Mouse (Mus musculus): ENCODE data around the gene Vmn1r167. TPM values are rescaled to one million over a fixed set of nuclear protein-coding genes. Genes with fewer than 3 reads are reported as not detected.

The Vmn1r167 gene
- not detected in 2 replicates for polyA plus RNA-seq (2015; fragmentation: Nextera tagmentation; extraction: Ambion mirVana)

DNA sequence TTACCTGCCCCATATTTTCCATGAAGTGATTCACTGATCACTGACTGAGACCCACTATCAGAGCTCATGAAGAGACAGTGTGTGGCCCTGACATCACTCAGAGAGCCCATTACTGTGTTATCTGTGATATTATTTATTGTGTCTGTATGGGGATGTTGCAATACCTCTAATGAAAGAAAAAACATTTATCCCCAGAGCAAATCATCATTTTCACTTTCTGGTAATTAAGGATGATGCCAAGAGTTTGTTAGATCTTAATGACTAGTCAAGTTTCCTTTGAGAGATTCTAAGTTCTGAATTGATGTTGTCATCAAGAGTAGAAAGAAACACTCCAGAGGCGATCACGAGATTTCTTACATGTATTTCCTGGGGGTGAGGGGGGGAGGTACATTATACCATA lies at the start of gene Vmn1r167:
Vmn1r167 (minus strand) TSS at position 101 of the 400 bp plus-strand sequence.

DNA sequence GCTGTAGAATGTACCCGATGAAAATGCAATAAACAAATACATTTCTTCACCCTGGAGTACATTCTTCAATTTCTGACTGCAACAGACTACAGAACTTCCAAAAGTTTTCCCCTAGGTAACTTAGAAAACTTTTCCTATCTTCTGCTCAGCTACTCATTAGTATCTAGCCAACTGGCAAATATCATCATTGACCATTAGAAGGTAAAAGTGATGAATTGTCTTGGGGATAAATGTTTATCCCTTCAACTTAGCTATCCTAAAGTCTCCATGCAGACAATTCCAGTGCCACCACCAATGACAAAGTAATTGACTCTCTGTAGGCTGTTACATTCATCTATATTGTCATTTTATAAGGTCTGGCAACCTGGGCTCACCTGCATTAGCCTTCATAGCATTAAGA lies 32.4 kb upstream of the Vmn1r167 start, which contains the start of gene Vmn1r168:
Vmn1r168 (plus strand) TSS at position 301 of the 400 bp plus-strand sequence.

Other genes with a start within 250 kb of the Vmn1r167 start
- not detected in 2 replicates for gene Gm6902, start 228.3 kb downstream of the Vmn1r167 start, polyA plus RNA-seq (2015; fragmentation: Nextera tagmentation; extraction: Ambion mirVana)
- gene Nlrp4e, start 206.0 kb downstream of the Vmn1r167 start, polyA plus RNA-seq (2015; fragmentation: Nextera tagmentation; extraction: Ambion mirVana), result not detected in 2 replicates
- not detected in 2 replicates for gene Nlrp5, start 121.3 kb downstream of the Vmn1r167 start, polyA plus RNA-seq (2015; fragmentation: Nextera tagmentation; extraction: Ambion mirVana)
- gene Vmn1r168, start 32.5 kb upstream of the Vmn1r167 start, polyA plus RNA-seq (2015; fragmentation: Nextera tagmentation; extraction: Ambion mirVana), result not detected in 2 replicates
- not detected in 2 replicates for gene Vmn1r169, start 68.3 kb upstream of the Vmn1r167 start, polyA plus RNA-seq (2015; fragmentation: Nextera tagmentation; extraction: Ambion mirVana)
- gene Vmn1r170, start 99.0 kb upstream of the Vmn1r167 start, polyA plus RNA-seq (2015; fragmentation: Nextera tagmentation; extraction: Ambion mirVana), result not detected in 2 replicates
- gene Vmn1r171, start 123.5 kb upstream of the Vmn1r167 start, polyA plus RNA-seq (2015; fragmentation: Nextera tagmentation; extraction: Ambion mirVana), result not detected in 2 replicates
- not detected in 2 replicates for gene Vmn1r172, start 151.1 kb upstream of the Vmn1r167 start, polyA plus RNA-seq (2015; fragmentation: Nextera tagmentation; extraction: Ambion mirVana)
- not detected in 2 replicates for gene Vmn1r173, start 193.5 kb upstream of the Vmn1r167 start, polyA plus RNA-seq (2015; fragmentation: Nextera tagmentation; extraction: Ambion mirVana)
- not detected in 2 replicates for gene Vmn1r174, start 245.1 kb upstream of the Vmn1r167 start, polyA plus RNA-seq (2015; fragmentation: Nextera tagmentation; extraction: Ambion mirVana)